Mouse (Mus musculus) heart, embryonic 10.5 days (tissue): ENCODE results near the gene Olfr1120. TPM values are rescaled to one million over a fixed set of nuclear protein-coding genes. Genes with fewer than 3 reads are reported as not detected.
"Not testable (repeated sequence)": the region's sequence is repeated elsewhere in the genome, so short reads cannot be mapped to it uniquely, and the experiment has no call there.

Source experiments
- DNase-seq: peaks from one replicate; pipeline ENCODE4 v3.0.0-alpha.2; 2017; ENCODE audit warnings: low spot score
- H3K27ac ChIP-seq: fragments of 300-500 bp; sonication (generic); 2 replicates; pipeline ENCODE4 v1.5.1; 2016; ENCODE audit warnings: mild to moderate bottlenecking
- H3K27me3 ChIP-seq: fragments of 300-500 bp; sonication (generic); 2 replicates; pipeline ENCODE4 v1.6.1; 2016; ENCODE audit warnings: mild to moderate bottlenecking; ENCODE audit not compliant: poor library complexity, insufficient read depth, severe bottlenecking
- H3K36me3 ChIP-seq: fragments of 300-500 bp; sonication (generic); 2 replicates; pipeline ENCODE4 v1.6.1; 2016; ENCODE audit warnings: mild to moderate bottlenecking, moderate library complexity
- H3K4me1 ChIP-seq: fragments of 300-500 bp; sonication (generic); 2 replicates; pipeline ENCODE4 v1.6.1; 2016; ENCODE audit warnings: mild to moderate bottlenecking
- H3K4me3 ChIP-seq: fragments of 300-500 bp; sonication (generic); 2 replicates; pipeline ENCODE4 v1.5.1; 2016; ENCODE audit warnings: mild to moderate bottlenecking, moderate library complexity
- H3K9me3 ChIP-seq: fragments of 300-500 bp; sonication (generic); 2 replicates; pipeline ENCODE4 v1.6.1; 2016; ENCODE audit warnings: mild to moderate bottlenecking, moderate library complexity
- whole genome bisulfite sequencing: fragments of 180-500 bp; shearing (Covaris S2); methylation state at CpG from one replicate; pipeline ENCODE4 v1.1.7; 2016; 5-methylcytosine and 5-hydroxymethylcytosine counted together
- polyA plus RNA-seq: library from polyadenylated mRNA; unstranded; fragments of >200 nt; fragmentation: Nextera tagmentation; extraction: Ambion mirVana; gene quantifications from 2 replicates; pipeline ENCODE4 v1.2.1, GENCODE M21; 2016

The Olfr1120 gene
- not detected in 2 replicates for polyA plus RNA-seq

DNA sequence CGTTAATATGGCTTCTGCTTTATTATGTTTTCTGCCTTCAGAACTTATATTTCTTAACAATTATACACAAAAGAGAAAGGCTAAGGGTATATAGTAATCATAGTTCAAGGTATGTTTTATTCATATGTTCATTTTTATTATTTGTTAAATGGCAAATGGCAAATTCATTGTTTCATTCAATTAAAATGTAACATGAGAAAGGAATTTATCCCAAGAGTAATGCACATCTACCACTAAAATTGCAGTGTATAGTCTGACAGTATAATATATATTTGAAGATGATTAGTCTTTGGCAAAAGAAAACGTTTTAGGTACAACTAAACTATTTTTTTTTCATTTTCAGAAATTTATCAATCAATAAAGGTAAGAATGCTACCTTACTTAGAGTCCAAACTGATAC, at the start of gene Olfr1120:
Gene Olfr1120, plus strand, starts transcription at position 301 of the 400 bp plus-strand sequence.
- no peaks in the 10 kb centered on the region for H3K9me3 ChIP-seq
- WGBS: 58% methylated on average over 2 of the region's 2 CpGs
- no peaks in the 10 kb centered on the region for H3K27me3 ChIP-seq
- no peak within 1 kb of the TSS for H3K27ac ChIP-seq
- no peak within 1 kb of the TSS for H3K4me3 ChIP-seq
- H3K4me1 ChIP-seq: no peaks in the 10 kb centered on the region
- H3K36me3 ChIP-seq: no peaks in the 10 kb centered on the region
- no peak for DNase-seq

GRCm38 (mm10) chr2:87307281-87307680, 47.3 kb upstream of the Olfr1120 start, which contains the start of gene Olfr1118:
Gene Olfr1118, plus strand, starts transcription at chr2:87307581.
- Histone ChIP-seq H3K27me3 (no peaks in the 10 kb centered on the region), H3K4me1 (no peaks in the 10 kb centered on the region), H3K36me3 (no peaks in the 10 kb centered on the region), H3K9me3 (no peaks in the 10 kb centered on the region), H3K27ac (no peak within 1 kb of the TSS), H3K4me3 (no peak within 1 kb of the TSS)
- DNase-seq: no peak
- WGBS: 59% methylated on average over 1 of the region's 1 CpGs

GRCm38 (mm10) chr2:87360121-87360520, 5.5 kb downstream of the Olfr1120 start:
- H3K4me3 ChIP-seq, H3K36me3 ChIP-seq, DNase-seq, H3K27ac ChIP-seq, H3K4me1 ChIP-seq, H3K27me3 ChIP-seq, H3K9me3 ChIP-seq: not testable (repeated sequence)
- 65% methylated on average over 2 of the region's 2 CpGs for WGBS

- no peak for DNase-seq
- Histone ChIP-seq H3K9me3 (no peaks in the 10 kb centered on the region), H3K27ac (no peak within 1 kb of the TSS), H3K4me1 (no peaks in the 10 kb centered on the region), H3K36me3 (no peaks in the 10 kb centered on the region), H3K27me3 (no peaks in the 10 kb centered on the region), H3K4me3 (no peak within 1 kb of the TSS)
- WGBS: 42% methylated on average over 1 of the region's 1 CpGs
Measured at GRCm38 (mm10) chr2:87369595-87369994, 15.0 kb downstream of the Olfr1120 start, which contains the start of gene Olfr1121. Gene Olfr1121, plus strand, starts transcription at chr2:87369895.

DNA sequence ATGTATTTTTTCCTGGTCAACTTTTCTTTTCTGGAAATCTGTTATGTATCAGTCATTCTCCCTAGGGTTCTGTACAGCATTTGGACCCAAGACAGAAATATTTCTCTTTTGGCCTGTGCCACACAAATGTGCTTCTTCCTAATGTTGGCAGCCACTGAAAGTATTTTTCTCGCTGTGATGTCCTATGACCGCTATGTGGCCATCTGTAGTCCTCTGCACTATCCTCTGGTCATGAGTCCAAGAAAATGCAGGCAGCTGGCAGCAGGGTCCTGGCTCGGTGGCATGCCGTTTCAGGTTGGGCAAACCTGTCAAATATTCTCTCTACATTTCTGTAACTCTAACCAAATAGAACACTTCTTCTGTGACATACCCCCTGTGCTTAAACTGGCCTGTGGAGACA, 17.1 kb downstream of the Olfr1120 start:
- no peaks in the 10 kb centered on the region for H3K27me3 ChIP-seq
- no peaks in the 10 kb centered on the region for H3K9me3 ChIP-seq
- WGBS: 79% methylated on average over 4 of the region's 4 CpGs
- no peaks in the 10 kb centered on the region for H3K36me3 ChIP-seq
- H3K4me1 ChIP-seq: no peaks in the 10 kb centered on the region
- no peak for DNase-seq
- H3K4me3 ChIP-seq: no peak overlapping the region
- no peak overlapping the region for H3K27ac ChIP-seq

DNA sequence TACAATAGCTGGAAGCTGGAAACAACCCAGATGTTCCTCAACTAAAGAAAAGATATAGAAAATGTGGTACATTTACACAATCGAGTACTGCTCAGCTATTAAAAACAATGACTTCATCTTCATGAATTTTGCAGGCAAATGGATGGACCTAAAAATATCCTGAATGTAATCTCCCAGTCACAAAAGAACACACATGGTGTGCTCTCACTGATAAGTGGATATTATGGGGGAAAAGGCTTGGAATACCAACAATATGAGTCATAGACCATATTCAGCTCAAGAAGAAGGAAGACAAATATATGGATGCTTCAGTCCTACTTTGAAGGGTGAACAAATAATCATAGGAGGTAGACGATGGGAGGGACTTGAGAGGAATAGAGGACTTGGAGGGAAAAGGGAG, 29.3 kb downstream of the Olfr1120 start:
- H3K4me1 ChIP-seq: no peaks in the 10 kb centered on the region
- H3K9me3 ChIP-seq: no peaks in the 10 kb centered on the region
- 70% methylated on average over 2 of the region's 2 CpGs for WGBS
- no peaks in the 10 kb centered on the region for H3K27me3 ChIP-seq
- no peaks in the 10 kb centered on the region for H3K36me3 ChIP-seq
- DNase-seq: no peak
- H3K27ac ChIP-seq: no peak overlapping the region
- no peak overlapping the region for H3K4me3 ChIP-seq

DNA sequence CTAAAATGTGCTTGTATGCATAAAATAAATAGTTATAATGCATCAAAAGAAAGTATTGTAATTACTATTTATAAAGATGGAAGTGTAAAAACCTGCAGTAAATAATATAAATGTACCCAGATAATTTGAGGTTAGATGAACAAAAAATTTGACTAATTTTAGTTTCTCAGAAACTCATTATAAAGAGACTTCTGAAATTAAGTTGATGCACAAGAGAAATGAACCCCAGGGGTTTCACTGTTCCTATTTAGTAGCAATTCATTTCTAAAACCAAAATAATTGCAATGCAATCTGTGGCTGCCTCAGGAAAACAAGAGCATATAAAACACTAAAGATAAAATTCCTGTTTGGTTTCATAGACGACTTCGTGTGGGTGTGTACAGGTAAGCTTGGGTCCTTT, 30.9 kb downstream of the Olfr1120 start, which contains the start of gene Olfr1122:
Gene Olfr1122, plus strand, starts transcription at position 301 of the 400 bp plus-strand sequence.
- Histone ChIP-seq H3K9me3 (no peaks in the 10 kb centered on the region), H3K27ac (no peak within 1 kb of the TSS), H3K4me3 (no peak within 1 kb of the TSS), H3K4me1 (no peaks in the 10 kb centered on the region), H3K27me3 (no peaks in the 10 kb centered on the region), H3K36me3 (no peaks in the 10 kb centered on the region)
- no peak for DNase-seq
- 81% methylated on average over 2 of the region's 2 CpGs for WGBS

GRCm38 (mm10) chr2:87393605-87394004, 39.0 kb downstream of the Olfr1120 start:
- 93% methylated on average over 5 of the region's 5 CpGs for WGBS
- not testable (repeated sequence) for DNase-seq, H3K9me3 ChIP-seq, H3K4me3 ChIP-seq, H3K4me1 ChIP-seq, H3K27ac ChIP-seq, H3K36me3 ChIP-seq, H3K27me3 ChIP-seq

- not testable (repeated sequence) for H3K4me1 ChIP-seq, H3K4me3 ChIP-seq, H3K27me3 ChIP-seq, H3K9me3 ChIP-seq, H3K36me3 ChIP-seq, DNase-seq, H3K27ac ChIP-seq
- WGBS: 81% methylated on average over 7 of the region's 7 CpGs
Measured at GRCm38 (mm10) chr2:87394686-87395085, 40.1 kb downstream of the Olfr1120 start.

Other genes with a start within 250 kb of the Olfr1120 start
- not detected in 2 replicates for gene Olfr259, start 240.2 kb upstream of the Olfr1120 start, polyA plus RNA-seq
- not detected in 2 replicates for gene Olfr1110, start 214.5 kb upstream of the Olfr1120 start, polyA plus RNA-seq
- not detected in 2 replicates for gene Olfr1111, start 202.2 kb upstream of the Olfr1120 start, polyA plus RNA-seq
- not detected in 2 replicates for gene Olfr1112, start 167.0 kb upstream of the Olfr1120 start, polyA plus RNA-seq
- gene Olfr1113, start 145.8 kb upstream of the Olfr1120 start, polyA plus RNA-seq: not detected in 2 replicates
- gene Olfr1115, start 106.8 kb upstream of the Olfr1120 start, polyA plus RNA-seq: not detected in 2 replicates
- not detected in 2 replicates for gene Olfr1116, start 87.3 kb upstream of the Olfr1120 start, polyA plus RNA-seq
- gene Olfr1118, start 47.2 kb upstream of the Olfr1120 start, polyA plus RNA-seq: not detected in 2 replicates
- gene Olfr1121, start 15.1 kb downstream of the Olfr1120 start, polyA plus RNA-seq: not detected in 2 replicates
- gene Olfr1122, start 31.0 kb downstream of the Olfr1120 start, polyA plus RNA-seq: not detected in 2 replicates
- gene Olfr1123, start 61.8 kb downstream of the Olfr1120 start, polyA plus RNA-seq: not detected in 2 replicates
- 0.18 TPM in 1 of 2 replicates, not detected in the other for gene Olfr1124, start 75.5 kb downstream of the Olfr1120 start, polyA plus RNA-seq
- gene Olfr1126, start 99.1 kb downstream of the Olfr1120 start, polyA plus RNA-seq: not detected in 2 replicates
- gene Pramel7, start 142.3 kb downstream of the Olfr1120 start, polyA plus RNA-seq: not detected in 2 replicates
- not detected in 2 replicates for gene Pramel6, start 151.8 kb downstream of the Olfr1120 start, polyA plus RNA-seq
- gene Olfr153, start 177.0 kb downstream of the Olfr1120 start, polyA plus RNA-seq: not detected in 2 replicates
- gene Olfr1128, start 190.7 kb downstream of the Olfr1120 start, polyA plus RNA-seq: not detected in 2 replicates
- gene Olfr1129, start 219.1 kb downstream of the Olfr1120 start, polyA plus RNA-seq: not detected in 2 replicates